Mouse (Mus musculus) liver, embryonic 13.5 days (tissue): ENCODE measurements around the gene Dlx5. TPM values are rescaled to one million over a fixed set of nuclear protein-coding genes. Genes with fewer than 3 reads are reported as not detected.

Experiments used
- ATAC-seq: fragments of 200-750 bp; cut with Nextera tagmentation; 2 replicates; pipeline ENCODE4 v1.8.0; 2017; ENCODE audit warnings: low read depth, mild to moderate bottlenecking, moderate number of reproducible peaks, moderate library complexity
- DNase-seq: peaks from one replicate; pipeline ENCODE4 v3.0.0; 2022
- H3K27ac ChIP-seq: fragments of 300-500 bp; sonication (generic); 2 replicates; pipeline ENCODE4 v1.5.1; 2015; ENCODE audit warnings: moderate library complexity, mild to moderate bottlenecking, inconsistent platforms
- H3K27me3 ChIP-seq: fragments of 300-500 bp; sonication (generic); 2 replicates; pipeline ENCODE4 v1.6.1; 2015; ENCODE audit warnings: mild to moderate bottlenecking, inconsistent platforms
- H3K36me3 ChIP-seq: fragments of 300-500 bp; sonication (generic); 2 replicates; pipeline ENCODE4 v1.6.1; 2015; ENCODE audit warnings: mild to moderate bottlenecking, inconsistent platforms
- H3K4me1 ChIP-seq: fragments of 300-500 bp; sonication (generic); replicated peaks from 2 replicates; pipeline ENCODE4 v1.6.1; 2015; ENCODE audit warnings: inconsistent platforms
- H3K4me2 ChIP-seq: fragments of 300-500 bp; sonication (generic); 2 replicates; pipeline ENCODE4 v1.6.1; 2015; ENCODE audit warnings: inconsistent platforms, mild to moderate bottlenecking, moderate library complexity
- H3K4me3 ChIP-seq: fragments of 300-500 bp; sonication (generic); replicated peaks from 2 replicates; pipeline ENCODE4 v1.5.1; 2015; ENCODE audit warnings: mild to moderate bottlenecking, inconsistent platforms
- H3K9ac ChIP-seq: fragments of 300-500 bp; sonication (generic); 2 replicates; pipeline ENCODE4 v1.6.1; 2015; ENCODE audit warnings: mild to moderate bottlenecking, inconsistent platforms
- H3K9me3 ChIP-seq: fragments of 300-500 bp; sonication (generic); replicated peaks from 2 replicates; pipeline ENCODE4 v1.6.1; 2016; ENCODE audit warnings: inconsistent platforms
- WGBS: fragments of 180-500 bp; shearing (Covaris S2); methylation state at CpG from one replicate; pipeline ENCODE4 v1.1.7; 2015; ENCODE audit not compliant: insufficient replicate concordance; 5-methylcytosine and 5-hydroxymethylcytosine counted together
- polyA plus RNA-seq: library from polyadenylated mRNA; unstranded; fragments of >200 nt; fragmentation: Nextera tagmentation; extraction: Ambion mirVana; gene quantifications from 2 replicates; pipeline ENCODE4 v1.2.1, GENCODE M21; 2015

Dlx5 gene
- polyA plus RNA-seq, 1 experiment from 2014 or later, result not detected

- Histone ChIP-seq H3K36me3 (no peaks in the 10 kb centered on the region), H3K4me1 (no peaks in the 10 kb centered on the region), H3K4me3 (no peak overlapping the region), H3K9me3 (no peaks in the 10 kb centered on the region), H3K4me2 (no peak overlapping the region), H3K27me3 (peaks cover 98% of the 10 kb centered on the region), H3K9ac (no peak overlapping the region), H3K27ac (no peak overlapping the region)
- DNase-seq (no peak), ATAC-seq (no peak)
- WGBS, result 3% methylated on average over 4 of the region's 4 CpGs
Measured at GRCm38 (mm10) chr6:6856881-6857280, 25.0 kb downstream of the Dlx5 start.

DNA sequence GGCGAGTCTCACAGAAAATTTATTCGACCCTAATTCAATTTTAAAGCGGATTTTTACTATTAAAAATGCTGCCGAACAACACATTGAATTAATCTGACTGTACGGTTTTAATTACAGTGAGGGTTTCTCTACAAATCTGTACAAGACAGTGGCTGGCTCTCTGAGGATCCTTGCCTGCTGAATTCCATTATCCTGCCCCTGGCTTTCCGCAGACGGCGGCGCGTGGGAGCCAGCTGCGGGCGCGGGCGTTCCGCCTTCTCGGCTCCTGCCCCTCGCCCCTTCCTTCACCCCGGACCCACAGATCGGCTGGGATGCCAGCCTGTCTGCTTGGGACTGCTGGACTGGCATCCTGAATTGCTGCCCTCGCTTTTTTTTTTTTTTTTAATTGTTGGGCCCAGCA, 25.6 kb downstream of the Dlx5 start:
- Histone ChIP-seq H3K27ac (no peak overlapping the region), H3K9me3 (no peaks in the 10 kb centered on the region), H3K9ac (no peak overlapping the region), H3K4me1 (no peaks in the 10 kb centered on the region), H3K4me2 (no peak overlapping the region), H3K36me3 (no peaks in the 10 kb centered on the region), H3K4me3 (no peak overlapping the region), H3K27me3 (peaks cover 99% of the 10 kb centered on the region)
- no peak for DNase-seq
- ATAC-seq, result no peak
- 3% methylated on average over 20 of the region's 20 CpGs for WGBS

DNA sequence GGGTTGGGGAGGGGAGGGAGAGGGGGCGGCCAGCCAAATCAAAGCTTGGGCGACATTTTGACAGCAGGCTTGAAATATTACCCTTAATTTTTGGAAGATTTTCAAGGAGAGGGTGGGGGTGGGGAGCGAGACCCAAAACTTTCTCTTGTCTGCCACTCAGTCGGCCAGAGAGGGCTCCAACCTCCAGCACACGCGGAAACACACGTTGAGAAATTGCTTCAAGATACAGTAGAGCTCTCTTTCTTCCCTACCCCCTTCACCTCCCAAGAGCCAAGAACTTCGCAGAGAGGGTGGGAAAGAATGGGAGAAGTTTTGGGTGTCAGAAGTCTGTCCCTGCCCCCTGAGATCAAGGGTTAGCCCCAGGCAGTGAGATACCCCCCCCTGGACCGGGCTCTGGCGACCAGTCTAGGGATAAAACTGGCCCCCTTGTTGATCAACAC, 26.1 kb downstream of the Dlx5 start:
- no peak overlapping the region for H3K4me2 ChIP-seq
- H3K9me3 ChIP-seq, result no peaks in the 10 kb centered on the region
- 3% methylated on average over 10 of the region's 10 CpGs for WGBS
- no peak for ATAC-seq
- H3K36me3 ChIP-seq, result no peaks in the 10 kb centered on the region
- DNase-seq, result no peak
- H3K4me3 ChIP-seq, result no peak overlapping the region
- H3K27ac ChIP-seq, result no peak overlapping the region
- no peaks in the 10 kb centered on the region for H3K4me1 ChIP-seq
- peaks cover 99% of the 10 kb centered on the region for H3K27me3 ChIP-seq
- no peak overlapping the region for H3K9ac ChIP-seq

DNA sequence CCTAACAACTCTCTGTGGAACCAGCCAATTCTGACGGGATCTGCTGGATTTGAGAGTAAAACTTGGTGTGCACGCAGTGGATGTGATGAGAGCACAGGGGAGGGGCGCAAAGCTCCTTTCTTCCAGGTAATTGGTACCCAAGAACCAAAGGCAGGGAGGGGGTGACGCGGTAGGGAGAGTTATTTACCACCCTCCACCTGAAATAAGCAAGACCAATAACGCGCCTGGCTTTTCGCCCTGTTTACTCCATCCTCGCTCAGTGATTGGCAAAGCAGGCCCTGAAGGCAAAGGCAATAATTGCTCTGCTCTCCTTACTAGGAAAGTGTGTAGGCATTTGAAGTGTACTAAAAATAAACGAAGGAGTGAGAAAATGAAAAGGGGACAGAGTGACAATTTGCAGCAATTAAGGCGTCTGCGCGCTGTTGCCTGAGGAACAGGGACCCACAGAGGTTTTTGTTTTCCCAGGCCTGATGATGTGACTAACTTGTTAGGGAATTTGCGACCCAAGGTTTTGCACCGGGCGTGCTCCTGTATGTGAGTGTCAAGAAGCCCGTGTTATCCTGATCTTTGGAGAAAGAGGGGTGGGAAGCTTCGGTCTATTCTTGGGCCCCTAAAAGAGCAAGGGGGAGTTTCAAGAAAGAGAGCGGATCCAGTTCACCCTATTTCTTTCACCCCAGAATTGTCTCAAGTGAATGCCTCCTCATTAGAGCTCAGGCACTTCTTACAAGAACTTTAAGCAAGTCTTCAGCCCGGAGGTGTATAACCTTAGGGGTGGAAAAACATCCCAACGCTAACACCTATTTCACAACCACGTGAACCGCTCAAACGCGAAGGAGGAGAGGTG, 26.8 kb downstream of the Dlx5 start:
- H3K9ac ChIP-seq, result no peak overlapping the region
- ATAC-seq (no peak), DNase-seq (no peak)
- H3K4me1 ChIP-seq, result no peaks in the 10 kb centered on the region
- no peak overlapping the region for H3K27ac ChIP-seq
- H3K9me3 ChIP-seq, result no peaks in the 10 kb centered on the region
- peaks cover 99% of the 10 kb centered on the region for H3K27me3 ChIP-seq
- no peak overlapping the region for H3K4me2 ChIP-seq
- H3K4me3 ChIP-seq, result no peak overlapping the region
- no peaks in the 10 kb centered on the region for H3K36me3 ChIP-seq
- 2% methylated on average over 25 of the region's 25 CpGs for WGBS

- no peaks in the 10 kb centered on the region for H3K4me1 ChIP-seq
- DNase-seq, result no peak
- H3K4me3 ChIP-seq, result no peak overlapping the region
- H3K9me3 ChIP-seq, result no peaks in the 10 kb centered on the region
- H3K9ac ChIP-seq, result no peak overlapping the region
- 2% methylated on average over 9 of the region's 9 CpGs for WGBS
- H3K27me3 ChIP-seq, result peaks cover 95% of the 10 kb centered on the region
- ATAC-seq, result no peak
- H3K36me3 ChIP-seq, result no peaks in the 10 kb centered on the region
- no peak overlapping the region for H3K27ac ChIP-seq
- no peak overlapping the region for H3K4me2 ChIP-seq
Measured at GRCm38 (mm10) chr6:6854176-6854575, 27.7 kb downstream of the Dlx5 start.

DNA sequence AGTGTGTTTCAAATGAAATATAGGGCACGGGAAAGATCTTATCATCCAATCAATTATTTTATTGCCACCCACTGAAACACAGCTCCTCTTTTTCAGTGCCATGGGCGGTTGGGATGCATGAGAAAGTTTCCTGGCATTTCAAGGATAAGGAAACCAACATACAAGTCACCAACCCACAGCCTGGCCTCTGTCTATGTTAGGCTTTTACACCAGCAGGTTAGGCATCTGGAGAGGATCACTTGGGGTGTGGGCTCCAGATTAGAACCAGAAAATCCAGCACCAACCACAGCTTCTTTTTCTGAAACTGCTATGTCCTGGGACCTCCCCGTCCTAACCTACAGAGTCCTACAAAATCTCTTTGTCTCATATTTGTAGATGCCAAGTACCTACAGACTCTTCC, 28.9 kb downstream of the Dlx5 start:
- no peaks in the 10 kb centered on the region for H3K4me1 ChIP-seq
- H3K27me3 ChIP-seq, result peaks cover 93% of the 10 kb centered on the region
- H3K27ac ChIP-seq, result no peak overlapping the region
- no peaks in the 10 kb centered on the region for H3K36me3 ChIP-seq
- H3K9ac ChIP-seq, result no peak overlapping the region
- H3K4me3 ChIP-seq, result no peak overlapping the region
- 12% methylated on average over 3 of the region's 3 CpGs for WGBS
- H3K9me3 ChIP-seq, result no peaks in the 10 kb centered on the region
- no peak overlapping the region for H3K4me2 ChIP-seq
- ATAC-seq (no peak), DNase-seq (no peak)

- H3K4me1 ChIP-seq, result no peaks in the 10 kb centered on the region
- no peak overlapping the region for H3K4me3 ChIP-seq
- H3K4me2 ChIP-seq, result no peak overlapping the region
- ATAC-seq (no peak), DNase-seq (no peak)
- no peak overlapping the region for H3K27ac ChIP-seq
- H3K36me3 ChIP-seq, result no peaks in the 10 kb centered on the region
- WGBS, result 5% methylated on average over 10 of the region's 10 CpGs
- H3K9me3 ChIP-seq, result no peaks in the 10 kb centered on the region
- no peak overlapping the region for H3K9ac ChIP-seq
- peaks cover 85% of the 10 kb centered on the region for H3K27me3 ChIP-seq
Measured at GRCm38 (mm10) chr6:6851166-6851565, 30.7 kb downstream of the Dlx5 start.

- Histone ChIP-seq H3K4me2 (no peak overlapping the region), H3K36me3 (no peaks in the 10 kb centered on the region), H3K27ac (no peak overlapping the region), H3K9me3 (no peaks in the 10 kb centered on the region), H3K4me3 (no peak overlapping the region), H3K4me1 (no peaks in the 10 kb centered on the region), H3K27me3 (peaks cover 78% of the 10 kb centered on the region), H3K9ac (no peak overlapping the region)
- ATAC-seq, result no peak
- no peak for DNase-seq
- 3% methylated on average over 26 of the region's 26 CpGs for WGBS
Measured at GRCm38 (mm10) chr6:6850324-6851060, 31.4 kb downstream of the Dlx5 start.

DNA sequence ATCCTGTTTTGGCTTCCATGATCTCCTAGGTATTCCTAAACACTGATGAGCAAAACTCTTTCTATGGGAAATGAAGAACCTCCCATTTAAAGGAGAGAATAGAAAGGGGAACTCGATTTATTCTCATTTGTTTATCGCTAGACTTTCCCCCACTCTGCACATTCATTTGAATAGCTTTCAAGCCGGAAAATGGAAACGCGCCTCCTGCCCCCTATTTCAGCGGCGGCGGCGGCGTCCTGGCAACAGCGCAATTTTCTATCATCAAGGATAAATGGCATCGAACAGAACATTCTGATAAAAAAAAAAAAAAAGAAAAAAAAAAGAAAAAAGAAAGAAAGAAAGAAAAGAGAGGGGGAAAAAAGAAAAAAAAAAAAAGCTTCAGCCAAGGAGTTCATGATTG, 32.1 kb downstream of the Dlx5 start:
- 3% methylated on average over 12 of the region's 12 CpGs for WGBS
- H3K4me1 ChIP-seq, result no peaks in the 10 kb centered on the region
- peaks cover 71% of the 10 kb centered on the region for H3K27me3 ChIP-seq
- H3K4me3 ChIP-seq, result no peak overlapping the region
- H3K36me3 ChIP-seq, result no peaks in the 10 kb centered on the region
- H3K9me3 ChIP-seq, result no peaks in the 10 kb centered on the region
- H3K9ac ChIP-seq, result no peak overlapping the region
- no peak overlapping the region for H3K4me2 ChIP-seq
- H3K27ac ChIP-seq, result no peak overlapping the region
- ATAC-seq (no peak), DNase-seq (no peak)

DNA sequence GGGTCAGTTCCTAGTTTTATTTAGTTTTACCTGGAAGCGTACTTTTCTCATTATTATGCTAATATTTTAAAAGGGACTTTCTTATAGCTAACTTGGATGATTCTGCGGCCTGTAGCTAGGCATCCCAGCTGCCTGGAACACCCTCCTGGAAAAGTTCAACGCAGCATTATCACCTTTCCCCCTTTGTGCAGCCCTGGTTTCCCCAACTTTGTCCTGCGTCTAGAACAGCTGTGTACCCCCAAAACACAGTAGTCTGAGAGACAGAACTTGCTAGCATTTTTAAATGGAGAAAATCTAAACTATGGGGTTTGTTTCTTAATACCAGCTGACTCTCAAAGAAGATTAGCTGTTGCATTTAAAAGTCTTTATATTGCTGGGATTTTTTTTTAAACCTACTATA, 33.3 kb downstream of the Dlx5 start:
- Histone ChIP-seq H3K36me3 (no peaks in the 10 kb centered on the region), H3K9ac (no peak overlapping the region), H3K4me2 (no peak overlapping the region), H3K4me3 (no peak overlapping the region), H3K4me1 (no peaks in the 10 kb centered on the region), H3K9me3 (no peaks in the 10 kb centered on the region), H3K27ac (no peak overlapping the region), H3K27me3 (peaks cover 58% of the 10 kb centered on the region)
- DNase-seq (no peak), ATAC-seq (no peak)
- WGBS, result 12% methylated on average over 4 of the region's 4 CpGs

DNA sequence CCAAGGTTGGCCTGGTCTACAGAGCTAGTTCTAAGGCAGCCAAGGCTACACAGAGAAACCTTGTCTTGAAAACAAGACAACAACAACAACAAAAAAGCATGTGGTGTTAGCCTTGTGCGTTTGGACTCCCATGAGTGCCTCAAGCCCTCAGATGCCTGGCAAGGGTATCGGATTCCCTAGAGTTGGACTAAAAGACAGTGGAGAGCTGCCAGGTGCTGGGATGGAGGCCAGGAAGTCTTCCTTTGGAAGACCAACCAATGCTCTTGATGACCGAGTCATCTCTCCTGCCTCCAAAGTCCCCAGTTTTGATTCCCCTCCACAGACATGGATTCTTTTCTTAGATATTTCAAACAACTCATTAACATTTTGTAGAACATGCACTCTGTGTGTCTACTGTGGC, 48.6 kb downstream of the Dlx5 start:
- Histone ChIP-seq H3K4me2 (no peak overlapping the region), H3K4me1 (no peaks in the 10 kb centered on the region), H3K36me3 (no peaks in the 10 kb centered on the region), H3K27ac (no peak overlapping the region), H3K9me3 (no peaks in the 10 kb centered on the region), H3K27me3 (no peaks in the 10 kb centered on the region), H3K4me3 (no peak overlapping the region), H3K9ac (no peak overlapping the region)
- ATAC-seq (no peak), DNase-seq (no peak)
- WGBS, result 71% methylated on average over 3 of the region's 3 CpGs

GRCm38 (mm10) chr6:6830446-6830845, 51.4 kb downstream of the Dlx5 start:
- WGBS, result 25% methylated on average over 7 of the region's 7 CpGs
- ATAC-seq, result no peak

More at GRCm38 (mm10) chr6:6830446-6830845, 51.4 kb downstream of the Dlx5 start:
- Histone ChIP-seq H3K4me3 (no peak overlapping the region), H3K9me3 (no peaks in the 10 kb centered on the region), H3K27ac (no peak overlapping the region), H3K36me3 (no peaks in the 10 kb centered on the region), H3K27me3 (no peaks in the 10 kb centered on the region), H3K4me1 (no peaks in the 10 kb centered on the region), H3K4me2 (no peak overlapping the region), H3K9ac (no peak overlapping the region)
- no peak for DNase-seq
